Mouse (Mus musculus) urinary bladder, postnatal 25 days (tissue): ENCODE data around the gene Csf3.
"Not testable (repeated sequence)": the region's sequence is repeated elsewhere in the genome, so short reads cannot be mapped to it uniquely, and the experiment has no call there.

Experiments
- DNase-seq: peaks from one replicate; pipeline ENCODE4 v3.0.0; 2022; ENCODE audit warnings: low spot score

Csf3 gene

DNA sequence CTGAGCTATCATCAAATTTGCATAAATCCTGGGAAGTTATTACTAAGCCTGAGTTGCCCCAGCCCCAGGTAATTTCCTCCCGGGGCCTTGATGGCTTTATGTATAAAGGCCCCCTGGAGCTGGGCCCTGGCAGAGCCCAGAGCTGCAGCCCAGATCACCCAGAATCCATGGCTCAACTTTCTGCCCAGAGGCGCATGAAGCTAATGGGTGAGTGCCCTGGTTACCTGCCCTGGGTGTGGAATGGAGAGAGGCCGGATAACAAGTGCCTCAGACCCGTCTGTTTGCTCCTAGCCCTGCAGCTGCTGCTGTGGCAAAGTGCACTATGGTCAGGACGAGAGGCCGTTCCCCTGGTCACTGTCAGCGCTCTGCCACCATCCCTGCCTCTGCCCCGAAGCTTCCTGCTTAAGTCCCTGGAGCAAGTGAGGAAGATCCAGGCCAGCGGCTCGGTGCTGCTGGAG lies at the start of gene Csf3:
TSS of gene Csf3 (plus strand) at position 51 of the 458 bp plus-strand sequence.
- no peak for DNase-seq

DNA sequence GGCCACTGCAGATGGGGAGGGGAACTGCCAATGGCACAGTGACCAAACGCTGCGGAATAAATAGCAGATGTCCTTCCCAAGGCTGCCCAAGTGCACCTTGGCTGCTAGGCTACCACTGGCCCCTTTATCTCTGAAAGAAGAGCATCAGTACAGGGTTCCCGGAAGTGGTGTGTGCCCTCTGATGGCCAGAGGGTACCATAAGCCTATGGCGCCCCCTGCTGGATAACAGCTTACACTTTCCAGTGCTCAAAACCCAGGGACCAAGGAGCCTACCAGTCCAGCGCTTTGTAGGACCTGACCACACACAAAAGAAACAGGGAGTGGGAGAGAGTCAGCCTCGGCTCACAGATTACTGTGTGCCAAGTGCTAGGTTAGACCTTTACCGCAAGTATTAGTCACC lies 46.0 kb upstream of the Csf3 start:
- not testable (repeated sequence) for DNase-seq

DNA sequence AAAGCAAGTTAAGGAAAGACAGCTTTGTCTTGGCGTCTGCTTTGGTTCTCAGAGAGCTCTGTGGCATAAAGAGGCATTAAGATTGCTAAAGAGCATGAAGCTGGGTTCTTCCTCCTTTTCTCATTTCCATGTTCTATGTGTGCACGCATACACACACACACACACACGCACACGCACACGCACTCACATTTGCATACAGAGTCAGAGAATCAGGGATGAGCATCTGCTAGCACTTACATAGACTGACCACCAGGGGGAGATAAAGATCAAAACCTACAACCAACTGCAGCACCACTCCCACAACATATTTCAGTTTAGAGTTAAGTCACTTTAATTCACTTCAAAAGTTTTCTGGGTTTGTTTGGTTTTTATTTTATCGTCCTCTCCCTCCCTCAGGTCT lies 40.5 kb upstream of the Csf3 start:
- DNase-seq, result no peak

DNA sequence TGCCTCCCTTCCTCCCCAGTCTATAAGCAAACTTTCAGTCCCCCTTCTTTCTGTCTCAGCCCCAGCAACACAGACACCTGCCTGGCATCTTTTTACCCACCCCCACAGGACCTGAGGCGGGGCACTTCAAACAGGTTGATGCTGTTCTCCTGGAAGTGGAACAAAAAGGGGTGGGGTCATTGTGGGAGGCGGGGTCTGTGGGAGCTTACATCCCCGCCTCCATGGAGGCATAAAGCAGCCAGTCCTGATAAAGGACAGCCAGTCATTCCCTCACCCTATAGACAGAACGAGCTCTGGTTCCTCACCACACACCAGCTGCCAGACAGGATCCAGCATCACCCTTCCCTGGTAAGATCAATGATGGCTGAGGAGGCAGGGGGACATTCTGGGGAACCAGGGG lies 37.0 kb upstream of the Csf3 start, which contains the start of gene Gsdma:
TSS of gene Gsdma (plus strand) at position 261 of the 400 bp plus-strand sequence.
- no peak for DNase-seq

DNA sequence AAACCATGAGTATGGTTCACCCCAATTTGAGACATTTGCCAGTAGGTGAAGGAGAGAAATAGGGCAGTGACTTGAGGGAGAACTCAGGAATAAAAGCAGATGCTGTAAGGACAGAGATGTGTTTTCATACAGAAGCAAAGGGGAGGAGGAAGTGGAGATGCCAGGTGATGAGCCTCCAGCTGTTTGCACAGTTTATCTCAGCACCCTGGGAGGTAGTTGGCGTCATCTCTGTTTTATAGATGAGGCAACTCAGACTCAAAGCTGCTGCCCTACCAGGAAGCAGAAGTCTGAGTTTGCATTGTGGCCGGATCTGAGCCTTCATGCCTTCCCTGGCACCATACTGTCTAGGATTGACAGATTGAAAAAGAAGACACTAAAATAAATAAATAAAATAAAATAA lies 32.1 kb upstream of the Csf3 start:
- no peak for DNase-seq

GRCm38 (mm10) chr11:98671284-98671815 lies 29.7 kb upstream of the Csf3 start:
- no peak for DNase-seq

DNA sequence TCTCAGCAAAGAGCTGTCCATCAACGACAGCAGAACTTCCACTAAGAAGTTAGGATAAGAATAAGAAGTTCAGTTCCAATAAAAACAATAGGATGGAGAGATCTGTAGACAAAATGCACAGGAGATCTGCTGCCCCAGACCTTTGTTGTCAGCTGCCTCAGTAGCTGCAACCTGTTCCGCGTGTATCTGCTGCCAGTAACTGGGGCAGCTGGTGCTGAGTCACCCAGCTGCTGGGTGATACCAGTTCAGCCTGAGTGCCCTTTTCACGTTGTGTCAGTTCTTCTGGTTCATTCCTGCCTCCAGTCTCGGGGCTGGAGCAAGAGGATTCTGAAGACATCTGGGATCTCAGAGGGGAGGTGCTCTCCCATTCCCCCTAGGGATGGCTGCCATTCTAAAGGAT lies 29.2 kb upstream of the Csf3 start:
- DNase-seq, result peak; percentile 19

GRCm38 (mm10) chr11:98672482-98672881 lies 28.6 kb upstream of the Csf3 start:
- no peak for DNase-seq

DNA sequence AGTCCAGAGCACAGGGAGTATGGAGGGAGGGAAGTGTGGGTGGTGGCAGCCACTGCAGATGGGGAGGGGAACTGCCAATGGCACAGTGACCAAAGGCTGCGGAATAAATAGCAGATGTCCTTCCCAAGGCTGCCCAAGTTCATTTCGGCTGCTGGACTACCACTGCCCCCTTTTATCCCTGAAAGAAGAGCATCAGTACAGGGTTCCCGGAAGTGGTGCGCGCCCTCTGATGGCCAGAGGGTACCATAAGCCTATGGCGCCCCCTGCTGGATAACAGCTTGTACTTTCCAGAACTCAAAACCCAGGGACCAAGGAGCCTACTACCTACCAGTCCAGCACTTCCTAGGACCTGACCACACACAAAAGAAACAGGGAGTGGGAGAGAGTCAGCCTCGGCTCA lies 27.9 kb upstream of the Csf3 start:
- DNase-seq, result peak; percentile 40

- no peak for DNase-seq
These were observed 25.2 kb upstream of the Csf3 start for GRCm38 (mm10) chr11:98675829-98676363.

GRCm38 (mm10) chr11:98680023-98680422 lies 21.0 kb upstream of the Csf3 start:
- no peak for DNase-seq

DNA sequence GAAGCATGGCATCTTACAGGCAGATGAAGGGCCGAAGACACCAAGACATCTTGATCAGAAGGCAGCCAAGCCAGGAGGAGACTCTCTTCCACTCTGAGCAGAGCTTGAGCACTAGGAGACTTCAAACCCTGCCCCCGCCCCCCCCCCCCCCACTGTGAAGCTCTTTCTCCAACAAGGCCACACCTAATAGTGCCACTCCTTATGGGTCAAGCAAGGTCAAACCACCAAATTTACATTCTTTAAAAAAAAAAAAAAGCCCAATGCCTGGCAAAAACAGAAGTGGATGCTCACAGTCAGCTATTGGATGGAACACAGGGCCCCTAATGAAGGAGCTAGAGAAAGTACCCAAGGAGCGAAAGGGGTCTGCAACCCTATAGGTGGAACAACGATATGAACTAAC lies 20.5 kb upstream of the Csf3 start:
- not testable (repeated sequence) for DNase-seq

- no peak for DNase-seq
These were observed 19.9 kb upstream of the Csf3 start for GRCm38 (mm10) chr11:98681186-98681585.

GRCm38 (mm10) chr11:98681786-98682745 lies 19.0 kb upstream of the Csf3 start, which contains the start of gene Psmd3:
Gene Psmd3 (plus strand): TSS chr11:98682554.
- peak; percentile 96 for DNase-seq

DNA sequence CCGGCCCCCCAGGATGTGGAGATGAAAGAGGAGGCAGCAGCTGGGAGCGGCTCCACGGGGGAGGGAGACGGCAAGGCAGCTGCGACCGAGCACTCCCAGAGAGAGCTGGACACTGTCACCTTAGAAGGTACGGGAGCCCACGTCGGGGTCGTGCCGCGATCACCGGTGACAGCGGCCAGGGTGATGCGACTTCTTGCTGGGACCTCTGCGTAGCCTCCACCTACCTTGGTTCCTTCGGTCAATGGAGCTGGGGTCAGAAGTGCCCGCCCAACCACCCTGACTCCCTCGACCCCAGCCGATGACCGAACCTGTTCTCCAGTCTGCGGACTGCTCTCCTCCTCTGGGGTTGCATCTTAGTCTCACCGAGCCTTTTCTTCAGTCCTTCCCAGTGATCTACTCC lies 18.3 kb upstream of the Csf3 start:
- no peak for DNase-seq

- DNase-seq, result no peak
These were observed 15.4 kb upstream of the Csf3 start for GRCm38 (mm10) chr11:98685642-98686041.

DNA sequence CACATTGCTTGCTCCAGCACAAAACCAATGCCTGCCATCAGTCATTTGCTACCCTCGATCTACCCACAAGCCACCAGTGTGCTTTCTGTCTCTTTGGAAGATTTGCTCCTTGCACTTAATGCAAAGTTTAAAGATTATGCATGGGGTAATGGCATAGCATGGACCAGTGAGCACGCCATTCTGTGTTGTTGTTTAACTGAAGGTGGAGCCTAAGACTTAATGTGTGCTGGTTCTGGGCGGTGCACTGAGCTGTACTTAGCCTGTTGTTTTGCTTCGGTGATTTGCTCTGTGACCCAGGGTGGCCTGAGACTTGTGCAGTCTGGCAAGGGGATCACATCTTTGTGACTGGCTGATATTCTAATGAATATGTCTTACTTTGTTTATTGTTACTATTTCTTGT lies 14.1 kb upstream of the Csf3 start:
- no peak for DNase-seq

- no peak for DNase-seq
These were observed 13.1 kb upstream of the Csf3 start for GRCm38 (mm10) chr11:98688009-98688408.

DNA sequence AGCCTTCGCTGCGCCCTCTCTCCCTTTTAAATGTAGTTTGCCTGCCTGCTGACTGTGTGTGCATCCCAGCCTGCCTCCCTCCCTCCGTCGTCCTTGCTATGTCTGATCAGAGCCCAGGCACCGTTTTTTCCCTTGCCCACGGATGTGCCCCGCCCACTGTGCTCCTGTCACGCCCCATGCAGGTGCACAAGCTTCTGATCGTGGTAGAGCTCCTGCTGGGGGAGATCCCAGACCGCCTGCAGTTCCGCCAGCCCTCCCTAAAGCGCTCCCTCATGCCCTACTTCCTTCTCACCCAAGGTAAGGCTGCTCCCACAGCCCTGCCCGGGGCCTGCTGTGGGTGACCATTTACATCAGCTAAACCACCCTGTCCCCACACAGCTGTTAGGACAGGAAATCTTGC lies 7.9 kb upstream of the Csf3 start:
- DNase-seq, result no peak

GRCm38 (mm10) chr11:98693746-98694145 lies 7.3 kb upstream of the Csf3 start:
- DNase-seq, result no peak

GRCm38 (mm10) chr11:98694301-98694700 lies 6.8 kb upstream of the Csf3 start:
- no peak for DNase-seq

GRCm38 (mm10) chr11:98695408-98695807 lies 5.7 kb upstream of the Csf3 start:
- no peak for DNase-seq
